Mouse (Mus musculus): ENCODE measurements around the gene Fut11. TPM values are rescaled to one million over a fixed set of nuclear protein-coding genes. Genes with fewer than 3 reads are reported as not detected.
"Not testable (repeated sequence)": the region's sequence is repeated elsewhere in the genome, so short reads cannot be mapped to it uniquely, and the experiment has no call there.

The Fut11 gene
- total and polyA plus RNA-seq, 3 experiments: 3.5 to 8.3 (median 4.1) TPM

- peaks cover 82% of the 10 kb centered on the region for H3K4me1 ChIP-seq (ENCODE audit: insufficient read depth, low read depth, low read length)
- H3K36me3 ChIP-seq (replicated peaks): peaks cover 78% of the 10 kb centered on the region
- TF ChIP-seq CTCF (IDR thresholded peaks at IDR 0.05; ENCODE audit: low read depth, low read length) (0 out of 2 replicates have a peak, but pooled peaks have one; percentile 13), TAL1 (conservative IDR thresholded peaks at IDR 0.05; ENCODE audit: low read depth, low read length) (no peak)
- no peaks in the 10 kb centered on the region for H3K27me3 ChIP-seq (ENCODE audit: insufficient read depth, low read length)
- H3K9me3 ChIP-seq (replicated peaks): no peaks in the 10 kb centered on the region
- no peak for DNase-seq (ENCODE audit: low spot score)
- H3K4me3 ChIP-seq (ENCODE audit: low read depth, low read length): no peak overlapping the region; the same call in 1 of the 2 replicates
- ATAC-seq (ENCODE audit: extremely low read depth, insufficient number of reproducible peaks, low FRiP score, poor library complexity, severe bottlenecking): peak; percentile 41
Measured at GRCm38 (mm10) chr14:20696986-20697385, 2.2 kb downstream of the Fut11 start.

- Histone ChIP-seq H3K36me3 (replicated peaks) (peaks cover 63% of the 10 kb centered on the region), H3K4me1 (ENCODE audit: insufficient read depth, low read depth, low read length) (peaks cover 75% of the 10 kb centered on the region), H3K9me3 (replicated peaks) (no peaks in the 10 kb centered on the region), H3K4me3 (ENCODE audit: low read depth, low read length) (no peak overlapping the region; the same call in 1 of the 2 replicates), H3K27me3 (ENCODE audit: insufficient read depth, low read length) (no peaks in the 10 kb centered on the region)
- DNase-seq (ENCODE audit: low spot score) (no peak), ATAC-seq (ENCODE audit: extremely low read depth, insufficient number of reproducible peaks, low FRiP score, poor library complexity, severe bottlenecking) (no peak)
- no peak for TF ChIP-seq POLR2AphosphoS5 (IDR thresholded peaks at IDR 0.05; ENCODE audit: insufficient replicate concordance, low read depth, low read length)
- peak; percentile 23; the same call in 1 of the 2 replicates for TF ChIP-seq TAL1 (conservative IDR thresholded peaks at IDR 0.05; ENCODE audit: low read depth, low read length)
- no peak for TF ChIP-seq CTCF (IDR thresholded peaks at IDR 0.05; ENCODE audit: low read depth, low read length)
- no peak for TF ChIP-seq GATA2 (IDR thresholded peaks at IDR 0.05; ENCODE audit: borderline replicate concordance, low read depth, low read length)
- no peak for TF ChIP-seq GATA1 (IDR thresholded peaks at IDR 0.05; ENCODE audit: borderline replicate concordance, low read length)
Measured at GRCm38 (mm10) chr14:20698515-20698914, 3.7 kb downstream of the Fut11 start.

- no peaks in the 10 kb centered on the region for H3K27me3 ChIP-seq (ENCODE audit: insufficient read depth, low read length)
- TF ChIP-seq GATA2 (IDR thresholded peaks at IDR 0.05; ENCODE audit: borderline replicate concordance, low read depth, low read length): no peak
- peak overlapping the region; percentile 34; the same call in 1 of the 2 replicates for H3K4me3 ChIP-seq (ENCODE audit: low read depth, low read length)
- peaks cover 75% of the 10 kb centered on the region for H3K4me1 ChIP-seq (ENCODE audit: insufficient read depth, low read depth, low read length)
- DNase-seq (ENCODE audit: low spot score) (no peak), ATAC-seq (ENCODE audit: extremely low read depth, insufficient number of reproducible peaks, low FRiP score, poor library complexity, severe bottlenecking) (no peak)
- H3K36me3 ChIP-seq (replicated peaks): peaks cover 61% of the 10 kb centered on the region
- H3K9me3 ChIP-seq (replicated peaks): no peaks in the 10 kb centered on the region
Measured at GRCm38 (mm10) chr14:20700362-20700761, 5.6 kb downstream of the Fut11 start.

- Histone ChIP-seq H3K27me3 (ENCODE audit: insufficient read depth, low read length) (no peaks in the 10 kb centered on the region), H3K36me3 (replicated peaks) (peaks cover 52% of the 10 kb centered on the region), H3K4me3 (ENCODE audit: low read depth, low read length) (peak overlapping the region; percentile 92), H3K9me3 (replicated peaks) (no peaks in the 10 kb centered on the region), H3K4me1 (ENCODE audit: insufficient read depth, low read depth, low read length) (peaks cover 67% of the 10 kb centered on the region)
- ATAC-seq (ENCODE audit: extremely low read depth, insufficient number of reproducible peaks, low FRiP score, poor library complexity, severe bottlenecking): no peak
- TF ChIP-seq TAL1 (conservative IDR thresholded peaks at IDR 0.05; ENCODE audit: low read depth, low read length) (no peak), POLR2AphosphoS5 (IDR thresholded peaks at IDR 0.05; ENCODE audit: insufficient replicate concordance, low read depth, low read length) (no peak), GATA2 (IDR thresholded peaks at IDR 0.05; ENCODE audit: borderline replicate concordance, low read depth, low read length) (no peak), GATA1 (IDR thresholded peaks at IDR 0.05; ENCODE audit: borderline replicate concordance, low read length) (no peak), CTCF (IDR thresholded peaks at IDR 0.05; ENCODE audit: low read depth, low read length) (no peak)
- DNase-seq (ENCODE audit: low spot score): no peak
Measured at GRCm38 (mm10) chr14:20701554-20701953, 6.8 kb downstream of the Fut11 start.

- no peak for ATAC-seq (ENCODE audit: extremely low read depth, insufficient number of reproducible peaks, low FRiP score, poor library complexity, severe bottlenecking)
- Histone ChIP-seq H3K4me3 (ENCODE audit: low read depth, low read length) (peak overlapping the region; percentile 92), H3K4me1 (ENCODE audit: insufficient read depth, low read depth, low read length) (peaks cover 67% of the 10 kb centered on the region), H3K36me3 (replicated peaks) (peaks cover 46% of the 10 kb centered on the region), H3K9me3 (replicated peaks) (no peaks in the 10 kb centered on the region), H3K27me3 (ENCODE audit: insufficient read depth, low read length) (no peaks in the 10 kb centered on the region)
- TF ChIP-seq GATA2 (IDR thresholded peaks at IDR 0.05; ENCODE audit: borderline replicate concordance, low read depth, low read length): no peak
- no peak for TF ChIP-seq GATA1 (IDR thresholded peaks at IDR 0.05; ENCODE audit: borderline replicate concordance, low read length)
- TF ChIP-seq TAL1 (conservative IDR thresholded peaks at IDR 0.05; ENCODE audit: low read depth, low read length): no peak
- TF ChIP-seq POLR2AphosphoS5 (IDR thresholded peaks at IDR 0.05; ENCODE audit: insufficient replicate concordance, low read depth, low read length): no peak
- TF ChIP-seq CTCF (IDR thresholded peaks at IDR 0.05; ENCODE audit: low read depth, low read length): no peak
- no peak for DNase-seq (ENCODE audit: low spot score)
Measured at GRCm38 (mm10) chr14:20702096-20702740, 7.5 kb downstream of the Fut11 start.

- H3K9me3 ChIP-seq (replicated peaks): no peaks in the 10 kb centered on the region
- peak; percentile 55 for ATAC-seq (ENCODE audit: extremely low read depth, insufficient number of reproducible peaks, low FRiP score, poor library complexity, severe bottlenecking)
- peak; percentile 53 for DNase-seq (ENCODE audit: low spot score)
- no peaks in the 10 kb centered on the region for H3K27me3 ChIP-seq (ENCODE audit: insufficient read depth, low read length)
- peak within 1 kb of the TSS; percentile 92 for H3K4me3 ChIP-seq (ENCODE audit: low read depth, low read length)
- TF ChIP-seq POLR2AphosphoS5 (IDR thresholded peaks at IDR 0.05; ENCODE audit: insufficient replicate concordance, low read depth, low read length) (no peak), TAL1 (conservative IDR thresholded peaks at IDR 0.05; ENCODE audit: low read depth, low read length) (no peak), GATA2 (IDR thresholded peaks at IDR 0.05; ENCODE audit: borderline replicate concordance, low read depth, low read length) (no peak)
- H3K36me3 ChIP-seq (replicated peaks): peaks cover 41% of the 10 kb centered on the region
- H3K4me1 ChIP-seq (ENCODE audit: insufficient read depth, low read depth, low read length): peaks cover 65% of the 10 kb centered on the region
Measured at GRCm38 (mm10) chr14:20702741-20703381, 8.1 kb downstream of the Fut11 start, which contains the start of gene Chchd1. TSS of gene Chchd1 (plus strand) at chr14:20703006.

GRCm38 (mm10) chr14:20703461-20703860, 8.7 kb downstream of the Fut11 start:
- Histone ChIP-seq H3K4me1 (ENCODE audit: insufficient read depth, low read depth, low read length) (peaks cover 65% of the 10 kb centered on the region), H3K4me3 (ENCODE audit: low read depth, low read length) (peak overlapping the region; percentile 92), H3K36me3 (replicated peaks) (peaks cover 35% of the 10 kb centered on the region)
- DNase-seq (ENCODE audit: low spot score); ATAC-seq (ENCODE audit: extremely low read depth, insufficient number of reproducible peaks, low FRiP score, poor library complexity, severe bottlenecking); H3K27me3 ChIP-seq (ENCODE audit: insufficient read depth, low read length); H3K9me3 ChIP-seq (replicated peaks): not testable (repeated sequence)

Measured in G1E (cell line).